Mouse (Mus musculus) liver, adult 2 months (tissue): Measurements from ENCODE around the gene Foxe1. TPM values are rescaled to one million over a fixed set of nuclear protein-coding genes. Genes with fewer than 3 reads are reported as not detected.

Experiments
- DNase-seq: peaks from one replicate; pipeline ENCODE4 v3.0.0-alpha.2; 2011; ENCODE audit warnings: low read depth, low spot score; ENCODE audit errors: extremely low read depth
- H3K27ac ChIP-seq: fragments of 200-500 bp; replicated peaks from 2 replicates; pipeline ENCODE4 v1.5.1; 2012; ENCODE audit warnings: low read depth, mild to moderate bottlenecking, control low read depth, inconsistent platforms, low read length; ENCODE audit not compliant: insufficient read depth
- H3K27me3 ChIP-seq: fragments of 200-500 bp; 2 replicates; pipeline ENCODE4 v1.6.1; 2012; ENCODE audit warnings: mild to moderate bottlenecking, moderate library complexity, low read length, inconsistent platforms; ENCODE audit not compliant: control insufficient read depth, insufficient read depth
- H3K36me3 ChIP-seq: fragments of 200-500 bp; 2 replicates; pipeline ENCODE4 v1.6.1; 2012; ENCODE audit warnings: low read length, inconsistent platforms; ENCODE audit not compliant: control insufficient read depth, insufficient read depth
- H3K4me1 ChIP-seq: fragments of 200-500 bp; 2 replicates; pipeline ENCODE4 v1.6.1; 2011; ENCODE audit warnings: low read length; ENCODE audit not compliant: control insufficient read depth, insufficient read depth
- H3K4me3 ChIP-seq: fragments of 200-500 bp; 2 replicates; pipeline ENCODE4 v1.5.1; 2011; ENCODE audit warnings: low read depth, mild to moderate bottlenecking, control low read depth, low read length, moderate library complexity; ENCODE audit not compliant: insufficient read depth
- H3K79me2 ChIP-seq: fragments of 200-500 bp; 2 replicates; pipeline ENCODE4 v1.6.1; 2012; ENCODE audit warnings: inconsistent platforms, mild to moderate bottlenecking, low read length, moderate library complexity; ENCODE audit not compliant: control insufficient read depth, insufficient read depth
- H3K9ac ChIP-seq: fragments of 200-500 bp; 2 replicates; pipeline ENCODE4 v1.6.1; 2012; ENCODE audit warnings: low read depth, mild to moderate bottlenecking, control low read depth, inconsistent platforms, low read length
- CTCF ChIP-seq: fragments of 200-500 bp; IDR thresholded peaks from 2 replicates; pipeline ENCODE4 v1.5.1; 2011; ENCODE audit warnings: low read depth, low read length, control low read depth
- POLR2A ChIP-seq: fragments of 200-500 bp; IDR thresholded peaks from 2 replicates; pipeline ENCODE4 v1.6.1; 2011; ENCODE audit warnings: low read length, control low read depth; ENCODE audit not compliant: insufficient read depth; ENCODE audit errors: extremely low read depth
- WGBS: fragments of 180-500 bp; shearing (Covaris S2); methylation state at CpG from one replicate; pipeline ENCODE4 v1.1.7; 2018; 5-methylcytosine and 5-hydroxymethylcytosine counted together
- polyA plus RNA-seq: library from polyadenylated mRNA; depleted of rRNA; stranded (reverse); fragments of >200 nt; gene quantifications from 2 replicates; pipeline ENCODE4 v1.2.3, GENCODE M21; 2012
- total RNA-seq: library from RNA; depleted of rRNA; stranded (reverse); fragments of >200 nt; gene quantifications from 2 replicates; pipeline ENCODE4 v1.2.3, GENCODE M21; 2014

Gene Foxe1
- total and polyA plus RNA-seq, 2 experiments, result 0.04 TPM; not detected in 1

DNA sequence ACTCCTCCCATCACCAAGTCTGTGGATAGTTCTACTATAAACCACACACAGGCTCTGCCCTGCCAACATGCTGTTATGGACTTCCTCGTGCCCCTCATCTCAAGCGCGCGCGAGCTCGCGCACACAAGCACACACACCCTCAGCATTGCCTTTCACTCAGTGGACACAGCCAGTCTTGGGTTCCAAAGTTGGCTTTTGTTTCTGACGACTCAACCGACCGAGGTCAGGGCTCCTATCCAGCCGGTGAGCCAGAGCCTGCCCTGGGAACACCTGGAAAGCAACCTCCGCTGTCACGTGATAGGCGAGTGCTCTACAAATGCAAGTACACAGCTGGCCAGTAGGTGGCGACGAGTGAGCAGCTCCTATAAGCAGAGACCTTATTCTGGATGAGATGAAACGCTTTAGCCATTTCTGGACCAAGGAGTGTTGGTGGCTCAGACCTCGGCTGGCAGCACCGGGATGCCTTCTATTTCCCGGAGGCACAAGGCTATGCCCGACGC, 31.5 kb downstream of the Foxe1 start:
- Histone ChIP-seq H3K9ac (peak overlapping the region; percentile 8; the same call in 1 of the 2 replicates), H3K4me1 (peaks cover 2% of the 10 kb centered on the region; the same call in 1 of the 2 replicates), H3K27me3 (no peaks in the 10 kb centered on the region), H3K36me3 (peaks cover 10% of the 10 kb centered on the region), H3K27ac (no peak overlapping the region), H3K4me3 (peak overlapping the region; percentile 40), H3K79me2 (no peaks in the 10 kb centered on the region)
- WGBS, result 18% methylated on average over 22 of the region's 22 CpGs
- peak; percentile 89 for TF ChIP-seq CTCF
- TF ChIP-seq POLR2A, result no peak
- DNase-seq, result peak; percentile 89

DNA sequence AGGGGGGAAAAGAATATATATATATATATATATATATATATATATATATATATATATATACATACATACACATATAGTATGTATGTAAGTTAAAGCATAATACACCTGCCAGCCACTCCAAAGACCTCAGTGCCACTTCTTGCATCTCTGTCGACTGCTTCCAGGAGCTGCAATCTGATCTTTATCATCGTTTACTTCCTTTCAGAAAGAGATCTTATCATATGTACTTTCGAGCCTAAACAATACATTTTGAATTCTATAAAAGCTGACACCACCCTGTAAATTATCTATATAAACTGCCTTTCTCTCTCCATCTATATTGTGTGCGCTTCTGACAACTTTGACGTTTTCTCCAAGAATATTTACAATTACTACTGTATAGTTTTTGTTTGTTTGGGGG, 45.1 kb downstream of the Foxe1 start:
- H3K27me3 ChIP-seq, result no peaks in the 10 kb centered on the region
- no peak overlapping the region for H3K9ac ChIP-seq
- WGBS, result 3% methylated on average over 5 of the region's 5 CpGs
- peaks cover 15% of the 10 kb centered on the region for H3K36me3 ChIP-seq
- H3K4me3 ChIP-seq, result peak overlapping the region; percentile 81
- no peak for TF ChIP-seq CTCF
- no peak for TF ChIP-seq POLR2A
- peaks cover 2% of the 10 kb centered on the region for H3K4me1 ChIP-seq
- H3K27ac ChIP-seq, result no peak overlapping the region
- DNase-seq, result peak; percentile 6
- no peaks in the 10 kb centered on the region for H3K79me2 ChIP-seq

DNA sequence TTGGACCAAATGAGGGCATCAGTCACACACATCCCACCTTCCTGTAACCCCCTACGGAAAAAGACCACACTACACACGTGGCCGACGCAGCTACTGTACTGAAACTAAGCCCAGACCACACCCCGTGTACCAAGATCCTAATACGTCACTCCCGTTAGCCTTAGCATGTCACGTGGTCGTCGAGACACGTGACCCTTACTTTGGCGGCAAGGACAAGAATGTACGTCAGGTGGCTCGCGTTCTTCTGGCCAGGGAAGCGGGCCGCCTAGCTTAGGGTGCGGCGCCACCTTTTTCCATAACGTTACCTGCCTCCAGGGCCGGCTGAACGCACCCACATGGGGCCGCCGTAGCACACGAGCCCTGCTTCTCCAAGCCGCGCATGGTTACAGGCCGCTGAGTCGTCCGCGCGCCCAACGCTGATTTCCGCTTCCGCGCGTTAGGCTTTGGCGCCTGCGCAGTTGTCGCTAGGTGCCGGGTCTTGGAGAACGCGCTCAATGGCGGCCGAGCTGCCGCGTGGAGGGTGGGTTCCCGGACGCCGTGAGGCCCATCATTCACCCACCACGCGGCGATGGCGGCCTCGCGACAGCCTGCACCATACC, 45.7 kb downstream of the Foxe1 start, which contains the start of gene Trmo:
TSS of gene Trmo (minus strand) at position 425 of the 599 bp plus-strand sequence.
- under 1% methylated on average over 56 of the region's 56 CpGs for WGBS
- Histone ChIP-seq H3K4me1 (peaks cover 2% of the 10 kb centered on the region), H3K9ac (peak within 1 kb of the TSS; percentile 88), H3K36me3 (peaks cover 11% of the 10 kb centered on the region), H3K79me2 (no peaks in the 10 kb centered on the region), H3K4me3 (peak within 1 kb of the TSS; percentile 81), H3K27me3 (no peaks in the 10 kb centered on the region), H3K27ac (peak within 1 kb of the TSS; percentile 87)
- TF ChIP-seq CTCF (no peak), POLR2A (peak; percentile 93)
- DNase-seq, result peak; percentile 94

DNA sequence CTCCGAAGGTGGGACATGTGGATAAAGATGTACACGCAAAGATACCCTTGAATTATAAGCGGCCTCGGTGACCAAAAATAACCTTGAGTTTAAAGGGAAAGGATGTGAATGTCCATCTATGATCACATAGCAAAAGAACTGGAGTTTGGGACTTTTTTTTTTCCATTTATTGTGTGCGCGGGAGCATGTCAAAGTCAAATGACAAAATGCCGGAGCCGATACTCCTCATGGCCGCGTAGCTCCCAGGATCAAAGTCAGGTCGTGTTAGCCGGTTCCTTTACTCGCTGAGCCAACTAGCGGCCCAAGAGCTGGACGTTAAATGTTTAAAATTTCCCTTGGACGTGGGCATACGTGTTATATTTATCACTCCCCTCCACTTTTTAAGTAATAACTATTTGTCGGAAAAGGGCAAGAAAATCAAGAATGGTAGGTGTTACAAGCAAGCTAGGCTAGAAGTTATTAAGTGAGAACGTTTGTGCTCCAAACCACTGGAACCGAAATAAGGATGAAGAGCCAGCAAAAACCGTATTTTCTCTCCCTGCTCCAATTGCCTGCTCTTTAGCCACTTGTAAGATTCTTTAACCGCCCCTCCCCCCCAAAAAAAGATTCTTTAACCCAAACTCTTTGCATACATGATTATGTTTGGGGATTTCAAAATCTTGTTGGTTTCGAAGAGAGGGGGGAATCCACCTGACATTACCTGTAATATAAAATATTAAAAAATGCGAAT, 46.4 kb downstream of the Foxe1 start:
- DNase-seq, result peak; percentile 53
- H3K27me3 ChIP-seq, result no peaks in the 10 kb centered on the region
- no peaks in the 10 kb centered on the region for H3K79me2 ChIP-seq
- under 1% methylated on average over 24 of the region's 24 CpGs for WGBS
- peak overlapping the region; percentile 81 for H3K4me3 ChIP-seq
- TF ChIP-seq CTCF, result no peak
- TF ChIP-seq POLR2A, result no peak
- peak overlapping the region; percentile 87 for H3K27ac ChIP-seq
- peaks cover 2% of the 10 kb centered on the region for H3K4me1 ChIP-seq
- H3K36me3 ChIP-seq, result peaks cover 11% of the 10 kb centered on the region
- peak overlapping the region; percentile 88 for H3K9ac ChIP-seq

DNA sequence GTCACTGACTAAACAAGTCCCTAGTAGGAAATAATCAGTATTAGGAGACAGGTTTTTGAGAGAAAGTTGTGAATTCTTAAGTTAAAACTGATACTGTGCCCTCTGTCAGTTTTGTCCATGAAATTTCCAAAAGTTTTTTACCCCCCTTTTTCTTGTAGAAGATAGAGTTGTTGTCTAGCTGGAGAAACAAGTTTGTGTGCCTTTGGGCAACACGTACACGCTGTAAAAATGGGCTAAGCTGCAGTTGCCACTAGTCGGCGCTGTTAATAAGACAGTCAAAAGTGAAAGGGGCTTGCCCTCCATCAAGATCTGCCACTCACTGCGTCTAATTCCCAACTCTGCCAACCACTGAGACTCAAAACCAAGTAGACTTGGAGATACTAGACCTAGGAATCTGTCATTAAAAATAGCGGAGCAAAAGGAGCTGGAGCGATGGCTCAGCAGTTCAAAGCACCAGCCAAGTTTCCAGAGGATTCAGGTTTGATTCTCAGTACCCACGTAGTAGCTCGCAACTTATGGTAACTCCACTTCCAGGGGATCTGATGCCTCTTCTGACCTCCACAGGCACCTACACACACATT, 47.1 kb downstream of the Foxe1 start:
- no peak overlapping the region for H3K9ac ChIP-seq
- 22% methylated on average over 9 of the region's 9 CpGs for WGBS
- H3K27ac ChIP-seq, result no peak overlapping the region
- TF ChIP-seq POLR2A (no peak), CTCF (peak; percentile 76)
- H3K27me3 ChIP-seq, result no peaks in the 10 kb centered on the region
- H3K79me2 ChIP-seq, result no peaks in the 10 kb centered on the region
- H3K36me3 ChIP-seq, result peaks cover 6% of the 10 kb centered on the region; the same call in 1 of the 2 replicates
- H3K4me1 ChIP-seq, result peaks cover 2% of the 10 kb centered on the region
- DNase-seq, result peak; percentile 75
- H3K4me3 ChIP-seq, result peak overlapping the region; percentile 4
